16 mouse cellular contexts compared by ENCODE assay signal in genomic region chr11:116913573-116913972, GRCm38 (mm10). TPM values are rescaled to one million over a fixed set of nuclear protein-coding genes. Genes with fewer than 3 reads are reported as not detected.
DNase-seq lines count a peak whose midpoint lies in the region; ATAC-seq and TF ChIP-seq lines count a peak whose summit lies in the region.
"Had no signal": no experiment of that assay in that cellular context is flagged by ENCODE, and none has a peak within 500 bp of the region (broad histone marks: within the 10 kb centered on the region; RNA-seq: fewer than 3 reads in every experiment).

No protein-coding gene starts in this region.

- no peak overlapping the region for H3K4me3 ChIP-seq in layer of hippocampus, adult 2 months
- H3K4me3 ChIP-seq in hindbrain, embryonic 13.5 days, result no peak overlapping the region
- H3K4me3 ChIP-seq in midbrain, embryonic 16.5 days (ENCODE audit: low read depth, low read length), result no peak overlapping the region
- H3K4me3 ChIP-seq in kidney, embryonic 15.5 days (replicated peaks), result no peak overlapping the region
- H3K4me3 ChIP-seq: embryonic facial prominence, embryonic 15.5 days; heart, embryonic 15.5 days; lung, embryonic 15.5 days had no signal

- H3K27me3 ChIP-seq in hindbrain, embryonic 13.5 days, result peaks cover 28% of the 10 kb centered on the region
- no peaks in the 10 kb centered on the region for H3K27me3 ChIP-seq in midbrain, embryonic 16.5 days (ENCODE audit: control insufficient read depth, insufficient read depth, low read depth, low read length)
- H3K27me3 ChIP-seq in kidney, embryonic 15.5 days, result peaks cover 54% of the 10 kb centered on the region

- no peaks in the 10 kb centered on the region for H3K36me3 ChIP-seq in hindbrain, embryonic 13.5 days
- H3K36me3 ChIP-seq in midbrain, embryonic 16.5 days (ENCODE audit: control insufficient read depth, insufficient read depth, low read length), result no peaks in the 10 kb centered on the region
- H3K36me3 ChIP-seq in kidney, embryonic 15.5 days, result no peaks in the 10 kb centered on the region
- H3K36me3 ChIP-seq: embryonic facial prominence, embryonic 15.5 days; heart, embryonic 15.5 days; lung, embryonic 15.5 days had no signal

- peak overlapping the region; percentile 51; the same call in 1 of the 2 replicates for H3K9ac ChIP-seq in hindbrain, embryonic 13.5 days
- H3K9ac ChIP-seq in midbrain, embryonic 16.5 days (ENCODE audit: low read depth, low read length), result no peak overlapping the region
- H3K9ac ChIP-seq in kidney, embryonic 15.5 days, result no peak overlapping the region
- H3K9ac ChIP-seq: embryonic facial prominence, embryonic 15.5 days; heart, embryonic 15.5 days; lung, embryonic 15.5 days had no signal

- no peak for TF ChIP-seq CTCF in layer of hippocampus, adult 2 months (conservative IDR thresholded peaks at IDR 0.05)
- no peak for TF ChIP-seq CTCF in brain, embryonic 14.5 days (IDR thresholded peaks at IDR 0.05; ENCODE audit: borderline replicate concordance, extremely low read depth, insufficient read depth, insufficient read length)

- H3K9me3 ChIP-seq in hindbrain, embryonic 13.5 days, result no peaks in the 10 kb centered on the region
- no peaks in the 10 kb centered on the region for H3K9me3 ChIP-seq in midbrain, embryonic 16.5 days (replicated peaks; ENCODE audit: control insufficient read depth, low read length, poor library complexity, severe bottlenecking)
- no peaks in the 10 kb centered on the region for H3K9me3 ChIP-seq in kidney, embryonic 15.5 days (replicated peaks)
- H3K9me3 ChIP-seq: embryonic facial prominence, embryonic 15.5 days; heart, embryonic 15.5 days; lung, embryonic 15.5 days had no signal

- peak overlapping the region; percentile 91 for H3K27ac ChIP-seq in layer of hippocampus, adult 2 months
- H3K27ac ChIP-seq in hindbrain, embryonic 13.5 days, result peak overlapping the region; percentile 44
- peak overlapping the region; percentile 56 for H3K27ac ChIP-seq in midbrain, embryonic 16.5 days (ENCODE audit: low read length)
- H3K27ac ChIP-seq in kidney, embryonic 15.5 days, result no peak overlapping the region
- H3K27ac ChIP-seq: embryonic facial prominence, embryonic 15.5 days; heart, embryonic 15.5 days; lung, embryonic 15.5 days had no signal

- DNase-seq in layer of hippocampus, adult 2 months (ENCODE audit: low spot score in 2 of 2), result no peak
- DNase-seq in layer of hippocampus, adult 9-10 months (ENCODE audit: low spot score), result no peak
- DNase-seq in brain, embryonic 14.5 days (ENCODE audit: low read depth), result peak; percentile 45
- no peak for DNase-seq in lung, postnatal 25 days (ENCODE audit: low spot score)
- DNase-seq: cerebellum, adult 11 months; cerebellum, postnatal 36 days; right cerebral cortex, postnatal 14 days had no signal

- no peak for TF ChIP-seq POLR2A in brain, embryonic 14.5 days (IDR thresholded peaks at IDR 0.05; ENCODE audit: borderline replicate concordance, extremely low read depth, insufficient read depth, insufficient read length, poor library complexity, severe bottlenecking)

- no peak for ATAC-seq in hindbrain, embryonic 13.5 days (ENCODE audit: low FRiP score)
- ATAC-seq in midbrain, embryonic 16.5 days, result no peak
- ATAC-seq in megakaryocyte-erythroid progenitor cell, adult 5-6 weeks (replicated peaks; ENCODE audit: low FRiP score, low TSS enrichment, poor library complexity, severe bottlenecking), result no peak
- ATAC-seq in kidney, embryonic 15.5 days (replicated peaks; ENCODE audit: low FRiP score), result no peak

- WGBS in hindbrain, embryonic 13.5 days, result 44% methylated on average over 16 of the region's 16 CpGs
- 25% methylated on average over 16 of the region's 16 CpGs for WGBS in midbrain, embryonic 16.5 days
- 49% methylated on average over 16 of the region's 16 CpGs for WGBS in kidney, embryonic 15.5 days

- H3K4me2 ChIP-seq in hindbrain, embryonic 13.5 days, result 0 out of 2 replicates have a peak overlapping the region, but pooled peaks have one; percentile 21
- no peak overlapping the region; the same call in 1 of the 2 replicates for H3K4me2 ChIP-seq in midbrain, embryonic 16.5 days (ENCODE audit: low read length)
- no peak overlapping the region for H3K4me2 ChIP-seq in kidney, embryonic 15.5 days
- H3K4me2 ChIP-seq: embryonic facial prominence, embryonic 15.5 days; heart, embryonic 15.5 days; liver, embryonic 11.5 days; lung, embryonic 15.5 days had no signal

- peaks cover 30% of the 10 kb centered on the region for H3K4me1 ChIP-seq in hindbrain, embryonic 13.5 days (replicated peaks)
- peaks cover 18% of the 10 kb centered on the region for H3K4me1 ChIP-seq in midbrain, embryonic 16.5 days (ENCODE audit: control insufficient read depth, insufficient read depth, low read length)
- peaks cover 15% of the 10 kb centered on the region for H3K4me1 ChIP-seq in kidney, embryonic 15.5 days

RNA-seq across cellular contexts. Expression of gene Mgat5b, which starts 5.1 kb away (rescaled TPM):
- total RNA-seq in layer of hippocampus, adult 2 months (2021), result 10 to 100 TPM; 51.0 to 51.2 TPM
- 95.1 and 98.4 TPM in 2 replicates for polyA plus RNA-seq in brain, embryonic 14.5 days (2012; rRNA removed)
- 22.8 and 24.5 TPM in 2 replicates for polyA plus RNA-seq in hindbrain, embryonic 13.5 days (2015; fragmentation: Nextera tagmentation; extraction: Ambion mirVana)
- 22.2 and 26.1 TPM in 2 replicates for polyA plus RNA-seq in midbrain, embryonic 16.5 days (2015; fragmentation: Nextera tagmentation; extraction: Ambion mirVana)
- not detected in 2 replicates for total RNA-seq in megakaryocyte-erythroid progenitor cell, adult 5-6 weeks (2014; fragmentation: Nextera tagmentation)
- total RNA-seq in megakaryocyte-erythroid progenitor cell, adult 5-6 weeks (2017), result not detected in 2 replicates
- 0.13 and 0.43 TPM in 2 replicates for polyA plus RNA-seq in kidney, embryonic 15.5 days (2015; fragmentation: Nextera tagmentation; extraction: Ambion mirVana)
- total RNA-seq: neutrophil, adult 5-6 weeks had no signal

Comparison
In these comparisons a context has a peak if more than half of its experiments do, and no peak if none do; other contexts are left out.
1. RNA of gene Mgat5b, which starts 5.1 kb away (polyA plus RNA-seq): 95.1 to 98.4 TPM in brain, embryonic 14.5 days, 22.2 to 26.1 TPM in midbrain, embryonic 16.5 days and 22.8 to 24.5 TPM in hindbrain, embryonic 13.5 days; 0.13 to 0.43 TPM in kidney, embryonic 15.5 days; every median in the first group is over 10 times any median in the second.